Mouse (Mus musculus) lung, adult 2 months (tissue): Measurements from ENCODE around the gene 4930539E08Rik.

ENCODE experiments used
- CTCF ChIP-seq: fragments of 200-500 bp; IDR thresholded peaks from 2 replicates; pipeline ENCODE4 v1.5.1; 2011; ENCODE audit warnings: mild to moderate bottlenecking, low read length, control low read depth; ENCODE audit not compliant: insufficient read depth
- POLR2A ChIP-seq: fragments of 200-500 bp; IDR thresholded peaks from 2 replicates; pipeline ENCODE4 v1.6.1; 2011; ENCODE audit warnings: low read depth, mild to moderate bottlenecking, control low read depth, low read length, borderline replicate concordance; ENCODE audit errors: extremely low read depth

GRCm38 (mm10) chr17:28926866-28927635 lies 11.9 kb upstream of the 4930539E08Rik start:
- TF ChIP-seq POLR2A, result no peak
- peak; percentile 81 for TF ChIP-seq CTCF
